Mouse (Mus musculus) heart, postnatal 0 days (tissue): ENCODE results near the gene Krt24.

Source experiments
- CTCF ChIP-seq: IDR thresholded peaks from 2 replicates; pipeline ENCODE4 v1.5.1; 2016; ENCODE audit warnings: antibody characterized with exemption, control low read depth, low read depth
- EP300 ChIP-seq: IDR thresholded peaks from 2 replicates; pipeline ENCODE4 v1.6.1; 2016; ENCODE audit warnings: antibody characterized with exemption, low read depth

GRCm38 (mm10) chr11:99295039-99295438 lies 10.0 kb upstream of the Krt24 start:
- TF ChIP-seq CTCF (peak; percentile 55), EP300 (no peak)
